Mouse (Mus musculus) embryonic fibroblast, embryonic 13.5 days (primary cell): Measurements from ENCODE around the gene Hoxa3.
A peak's percentile ranks its signal among the peaks of the same experiment; 100 is the strongest.

Source experiments
- CTCF ChIP-seq: IDR thresholded peaks from 2 replicates; pipeline ENCODE4 v1.5.1; 2011; ENCODE audit warnings: mild to moderate bottlenecking, control low read depth, low read length, moderate library complexity, borderline replicate concordance; ENCODE audit not compliant: insufficient read depth
- POLR2A ChIP-seq: IDR thresholded peaks from 2 replicates; pipeline ENCODE4 v1.6.1; 2011; ENCODE audit warnings: low read depth, mild to moderate bottlenecking, control low read depth, low read length, moderate library complexity

GRCm38 (mm10) chr6:52233546-52234427, 20.7 kb upstream of the Hoxa3 start:
- TF ChIP-seq POLR2A, result 0 out of 2 replicates have a peak, but pooled peaks have one; percentile 11
- TF ChIP-seq CTCF, result no peak
